Mouse (Mus musculus): Measurements from ENCODE around the gene Med14.

DNA sequence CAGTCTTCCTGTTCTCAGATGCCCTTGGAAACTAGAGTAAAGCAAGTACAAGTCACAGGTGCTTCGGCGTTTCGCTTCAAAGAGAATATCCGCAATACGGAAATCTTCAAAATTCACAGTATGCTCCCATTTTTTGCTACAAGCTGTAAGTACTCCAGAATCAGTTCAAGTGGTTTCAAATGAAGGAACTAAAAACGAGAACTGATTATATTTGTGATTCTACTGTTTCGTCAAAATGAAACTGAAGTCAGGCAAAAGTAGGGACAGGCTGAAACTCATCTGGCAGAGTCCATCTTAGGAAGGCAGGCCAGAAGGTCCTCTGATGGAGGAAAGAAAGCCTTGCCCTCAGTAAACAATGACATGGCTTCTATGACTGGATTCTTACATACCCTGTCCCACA, 48.1 kb downstream of the Med14 start:
- TF ChIP-seq CTCF (IDR thresholded peaks at IDR 0.05; ENCODE audit: low read depth, low read length) (no peak), POLR2A (IDR thresholded peaks at IDR 0.05; ENCODE audit: extremely low read depth, insufficient read depth, low read length) (no peak)

Measured in liver, adult 2 months (tissue).